Mouse (Mus musculus): ENCODE measurements at regions not wholly inside any gene's neighbourhood (a gene's known extent, or its start where the extent isn't known, plus 50 kb on each side); places are given as distances from the start of the nearest gene placed in this dataset.

DNA sequence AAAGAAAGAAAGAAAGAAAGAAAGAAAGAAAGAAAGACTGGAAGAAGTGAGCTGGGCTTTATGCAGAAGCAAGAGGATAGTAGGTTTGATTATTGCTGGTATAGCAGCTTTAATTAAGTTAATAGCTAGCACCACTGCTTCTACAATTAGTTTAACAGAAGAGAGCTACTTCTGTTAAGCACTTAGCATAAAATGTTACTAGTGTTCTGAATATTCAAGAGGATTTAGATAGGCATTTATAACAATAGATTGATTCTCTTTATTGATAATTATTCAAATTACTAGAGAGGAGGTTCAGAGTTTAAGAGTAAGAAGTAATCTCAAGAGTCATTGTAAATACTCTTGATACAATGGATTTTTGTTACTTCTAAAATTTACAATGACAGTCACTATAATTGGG, 346.1 kb upstream of the Pdgfd start:
- no peaks in the 10 kb centered on the region for H3K27me3 ChIP-seq
- ATAC-seq (ENCODE audit: insufficient number of reproducible peaks, insufficient read depth, low FRiP score, low TSS enrichment, low read depth), result no peak
- H3K9ac ChIP-seq (replicated peaks), result no peak overlapping the region
- no peak overlapping the region for H3K27ac ChIP-seq
- no peaks in the 10 kb centered on the region for H3K4me1 ChIP-seq (replicated peaks)
- no peaks in the 10 kb centered on the region for H3K36me3 ChIP-seq
- no peak overlapping the region for H3K4me2 ChIP-seq
- no peak overlapping the region for H3K4me3 ChIP-seq (replicated peaks)
- no peaks in the 10 kb centered on the region for H3K9me3 ChIP-seq

DNA sequence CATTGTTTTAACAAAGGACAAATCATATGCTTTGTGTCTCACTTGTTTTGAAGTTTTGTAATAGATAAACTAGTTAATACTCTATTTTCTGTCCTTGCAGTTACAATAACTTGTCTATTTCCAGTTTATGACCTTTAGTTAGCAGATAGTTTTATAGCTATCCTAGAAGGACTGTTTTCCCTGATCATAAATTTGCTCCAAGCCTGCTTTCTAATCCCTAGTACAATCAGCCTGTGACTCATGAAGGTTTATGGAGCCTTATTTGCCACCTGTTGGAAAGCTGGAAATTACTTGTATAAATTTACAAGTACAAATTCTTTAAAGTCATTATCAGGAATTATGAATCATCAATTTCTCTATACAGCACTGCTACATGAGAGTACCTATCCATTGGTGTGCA, 339.5 kb upstream of the Pdgfd start:
- H3K9me3 ChIP-seq, result no peaks in the 10 kb centered on the region
- no peak for ATAC-seq (ENCODE audit: insufficient number of reproducible peaks, insufficient read depth, low FRiP score, low TSS enrichment, low read depth)
- no peak overlapping the region for H3K27ac ChIP-seq
- no peaks in the 10 kb centered on the region for H3K27me3 ChIP-seq
- H3K36me3 ChIP-seq, result no peaks in the 10 kb centered on the region
- no peak overlapping the region for H3K4me3 ChIP-seq (replicated peaks)
- H3K4me1 ChIP-seq (replicated peaks), result no peaks in the 10 kb centered on the region
- no peak overlapping the region for H3K9ac ChIP-seq (replicated peaks)
- H3K4me2 ChIP-seq, result no peak overlapping the region

DNA sequence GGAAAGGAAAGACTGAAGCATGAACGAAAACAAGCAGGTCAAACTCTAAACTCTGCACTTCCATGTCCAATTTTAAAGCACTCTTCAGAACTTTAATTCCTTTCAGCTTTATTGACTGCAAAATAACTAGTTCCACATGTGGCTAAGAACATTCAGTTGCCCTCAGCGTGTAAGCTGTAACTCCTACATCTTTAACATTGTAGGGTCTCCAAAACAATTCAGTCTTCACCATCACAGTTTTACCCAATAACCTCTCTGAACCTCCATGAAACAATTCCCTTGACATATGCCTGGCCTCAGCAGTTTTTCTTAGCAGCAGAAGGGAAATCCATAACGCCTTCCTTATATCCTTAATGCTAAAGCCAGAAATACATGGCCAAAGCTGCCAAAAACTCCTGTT, 326.0 kb upstream of the Pdgfd start:
- no peak overlapping the region for H3K4me3 ChIP-seq (replicated peaks)
- no peak overlapping the region for H3K9ac ChIP-seq (replicated peaks)
- no peak overlapping the region for H3K27ac ChIP-seq
- peaks cover 3% of the 10 kb centered on the region; the same call in 1 of the 2 replicates for H3K9me3 ChIP-seq
- H3K4me1 ChIP-seq (replicated peaks), result peaks cover 6% of the 10 kb centered on the region; the same call in 1 of the 2 replicates
- ATAC-seq (ENCODE audit: insufficient number of reproducible peaks, insufficient read depth, low FRiP score, low TSS enrichment, low read depth), result peak; percentile 81
- H3K27me3 ChIP-seq, result no peaks in the 10 kb centered on the region
- 19% methylated on average over 3 of the region's 3 CpGs for WGBS
- no peaks in the 10 kb centered on the region for H3K36me3 ChIP-seq
- no peak overlapping the region for H3K4me2 ChIP-seq

DNA sequence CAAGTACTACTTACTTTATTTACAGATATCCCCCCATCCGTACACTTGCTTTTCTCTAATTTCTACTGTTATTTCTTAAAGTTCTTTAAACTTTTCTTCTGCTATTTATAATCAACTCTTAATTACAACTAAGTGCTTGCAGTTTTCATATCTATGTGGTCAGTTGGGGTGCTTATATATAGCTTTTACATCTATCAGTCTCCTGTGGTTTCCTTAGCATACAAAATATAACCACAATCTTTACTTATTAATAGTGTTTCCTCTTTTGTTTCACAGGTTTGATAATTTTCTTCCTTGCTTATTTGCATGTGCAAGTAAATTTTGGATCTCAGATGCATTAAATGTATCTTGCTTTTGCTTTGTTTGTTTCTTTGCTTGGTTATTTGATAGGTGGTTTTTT, 288.7 kb upstream of the Pdgfd start:
- no peak for ATAC-seq (ENCODE audit: insufficient number of reproducible peaks, insufficient read depth, low FRiP score, low TSS enrichment, low read depth)
- H3K36me3 ChIP-seq, result no peaks in the 10 kb centered on the region
- H3K9ac ChIP-seq (replicated peaks), result no peak overlapping the region
- H3K4me3 ChIP-seq (replicated peaks), result no peak overlapping the region
- no peaks in the 10 kb centered on the region for H3K9me3 ChIP-seq
- H3K4me2 ChIP-seq, result no peak overlapping the region
- no peaks in the 10 kb centered on the region for H3K27me3 ChIP-seq
- H3K27ac ChIP-seq, result no peak overlapping the region
- no peaks in the 10 kb centered on the region for H3K4me1 ChIP-seq (replicated peaks)
- WGBS, result 88% methylated on average over 1 of the region's 1 CpGs

DNA sequence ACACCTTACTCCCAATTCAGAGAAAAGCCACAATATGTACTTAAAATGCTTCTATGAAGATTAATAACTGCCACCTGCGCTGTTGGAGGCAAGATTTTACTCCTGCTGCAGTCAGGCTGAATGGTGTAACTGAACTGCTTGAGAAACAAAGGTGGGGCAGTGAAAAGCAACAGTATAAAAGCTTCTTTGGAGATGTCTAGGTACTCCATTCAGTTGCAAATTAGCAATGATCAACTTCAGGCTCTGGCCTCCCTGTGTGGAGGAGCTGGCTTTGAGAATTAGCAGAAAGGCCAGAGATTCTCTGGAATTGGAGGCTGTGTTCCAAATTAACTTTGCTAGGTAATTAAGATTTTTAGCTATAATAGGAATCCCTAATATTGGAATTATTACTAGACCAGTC, 245.9 kb upstream of the Pdgfd start:
- Histone ChIP-seq H3K4me1 (replicated peaks) (no peaks in the 10 kb centered on the region), H3K36me3 (no peaks in the 10 kb centered on the region), H3K9ac (replicated peaks) (no peak overlapping the region), H3K4me3 (replicated peaks) (no peak overlapping the region), H3K9me3 (0 out of 2 replicates have a peak, but pooled peaks cover 16% of the 10 kb centered on the region), H3K27me3 (no peaks in the 10 kb centered on the region), H3K27ac (no peak overlapping the region), H3K4me2 (no peak overlapping the region)
- WGBS, result 80% methylated on average over 1 of the region's 1 CpGs
- ATAC-seq (ENCODE audit: insufficient number of reproducible peaks, insufficient read depth, low FRiP score, low TSS enrichment, low read depth), result no peak

DNA sequence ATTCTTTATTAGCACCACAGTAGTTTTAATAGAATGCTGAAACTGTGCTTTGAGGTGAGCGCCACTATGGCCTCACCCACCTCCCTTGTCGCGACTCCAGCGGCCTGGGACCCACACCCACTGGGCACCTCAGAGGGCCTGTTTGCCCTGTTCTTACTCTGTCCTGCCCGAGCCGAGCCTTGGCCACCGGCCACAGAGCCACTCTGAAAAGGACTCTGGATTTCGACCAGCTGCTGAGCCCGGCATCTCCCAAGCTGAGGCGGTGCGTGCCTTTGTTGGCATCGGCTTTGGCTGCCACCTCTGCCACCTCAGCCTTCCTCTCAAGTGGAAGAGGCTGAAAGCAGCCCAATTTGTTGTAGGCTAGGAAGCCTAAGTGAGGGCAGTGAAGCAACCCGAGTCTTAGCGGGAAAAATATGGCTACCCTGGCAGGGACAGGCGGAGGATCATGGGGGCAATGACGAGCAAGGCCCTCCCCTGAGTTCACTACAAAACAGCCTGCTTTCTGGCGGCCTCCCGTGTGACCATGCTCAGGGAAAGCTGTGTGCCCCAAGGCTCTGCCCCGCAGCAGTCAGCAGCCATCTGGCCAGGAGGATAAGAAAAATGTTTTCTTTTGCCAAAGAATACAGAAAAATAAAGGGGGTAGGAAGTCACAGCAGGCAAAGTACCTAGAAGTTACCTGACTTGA, 240.1 kb upstream of the Pdgfd start:
- H3K27ac ChIP-seq, result no peak overlapping the region
- H3K9me3 ChIP-seq, result 0 out of 2 replicates have a peak, but pooled peaks cover 17% of the 10 kb centered on the region
- no peak overlapping the region for H3K4me3 ChIP-seq (replicated peaks)
- H3K27me3 ChIP-seq, result no peaks in the 10 kb centered on the region
- H3K4me1 ChIP-seq (replicated peaks), result no peaks in the 10 kb centered on the region
- H3K36me3 ChIP-seq, result no peaks in the 10 kb centered on the region
- 87% methylated on average over 19 of the region's 19 CpGs for WGBS
- H3K9ac ChIP-seq (replicated peaks), result no peak overlapping the region
- H3K4me2 ChIP-seq, result no peak overlapping the region
- ATAC-seq (ENCODE audit: insufficient number of reproducible peaks, insufficient read depth, low FRiP score, low TSS enrichment, low read depth), result no peak

DNA sequence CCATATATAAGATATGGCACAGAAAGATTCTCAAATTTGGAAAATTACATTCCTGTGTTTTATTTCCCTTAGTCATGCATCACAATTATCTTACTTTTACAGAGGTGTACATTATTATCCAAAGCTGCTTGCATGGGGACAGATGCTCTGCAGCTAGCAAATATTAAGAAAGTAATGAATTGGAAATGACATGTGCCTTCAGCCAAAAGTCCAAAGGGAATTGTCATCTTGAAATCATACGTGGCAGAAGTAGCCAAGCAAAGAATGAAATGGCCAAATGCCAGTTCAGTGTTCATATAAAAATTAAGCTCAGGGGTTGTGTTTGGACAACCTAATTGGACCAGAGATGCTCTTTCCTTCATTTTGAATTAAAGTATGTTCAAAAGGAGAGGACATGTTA, 196.1 kb upstream of the Pdgfd start:
- Histone ChIP-seq H3K4me1 (replicated peaks) (no peaks in the 10 kb centered on the region), H3K4me3 (replicated peaks) (no peak overlapping the region), H3K36me3 (no peaks in the 10 kb centered on the region), H3K27me3 (no peaks in the 10 kb centered on the region), H3K27ac (no peak overlapping the region), H3K4me2 (no peak overlapping the region), H3K9ac (replicated peaks) (no peak overlapping the region), H3K9me3 (no peaks in the 10 kb centered on the region)
- 83% methylated on average over 1 of the region's 1 CpGs for WGBS
- ATAC-seq (ENCODE audit: insufficient number of reproducible peaks, insufficient read depth, low FRiP score, low TSS enrichment, low read depth), result no peak
